Mouse (Mus musculus) spleen, postnatal 36 days (tissue): ENCODE data around the gene Gm16440.
"Not testable (repeated sequence)": the region's sequence is repeated elsewhere in the genome, so short reads cannot be mapped to it uniquely, and the experiment has no call there.

Experiments used
- DNase-seq, 2 experiments: peaks; one replicate each; pipeline ENCODE4 v3.0.0; 2022; ENCODE audit warnings: low spot score in 2 of 2, mixed read lengths in 1 of 2

Gm16440 gene

GRCm38 (mm10) chr14:6390219-6390618 is at the start of gene Gm16440:
Gene Gm16440, minus strand, starts transcription at chr14:6390319.
- not testable (repeated sequence) for DNase-seq

- not testable (repeated sequence) for DNase-seq
These were observed 36.6 kb upstream of the Gm16440 start for GRCm38 (mm10) chr14:6426766-6427165.

GRCm38 (mm10) chr14:6426353-6426752 is 36.2 kb upstream of the Gm16440 start:
- DNase-seq = not testable (repeated sequence)

- not testable (repeated sequence) for DNase-seq
These were observed 22.3 kb upstream of the Gm16440 start, which contains the start of gene Gm3591 for GRCm38 (mm10) chr14:6412382-6412781. Gene Gm3591, minus strand, starts transcription at chr14:6412482.

- not testable (repeated sequence) for DNase-seq
These were observed 46.5 kb downstream of the Gm16440 start, which contains the start of gene Gm3618 for GRCm38 (mm10) chr14:6343578-6343977. Gene Gm3618, minus strand, starts transcription at chr14:6343678.
